Mouse (Mus musculus) heart, adult 18-20 months (tissue): ENCODE measurements around the gene Cabp2. TPM values are rescaled to one million over a fixed set of nuclear protein-coding genes. Genes with fewer than 3 reads are reported as not detected.

Source experiments
- DNase-seq, 2 experiments: peaks; one replicate each; pipeline ENCODE4 v3.0.0; 2021 to 2022; ENCODE audit warnings: mixed read lengths in 1 of 2
- total RNA-seq, 2 experiments: library from RNA; stranded (reverse); gene quantifications; 2 replicates each; pipeline ENCODE4 v1.2.3; 2021

Gene Cabp2
- total RNA-seq, 2 experiments from 2014 or later, result not detected

GRCm38 (mm10) chr19:4082219-4082965, 1.0 kb downstream of the Cabp2 start:
- DNase-seq, result no peak

- no peak for DNase-seq
Measured at GRCm38 (mm10) chr19:4083316-4083715, 1.9 kb downstream of the Cabp2 start.

- DNase-seq, result no peak
Measured at GRCm38 (mm10) chr19:4083826-4084225, 2.4 kb downstream of the Cabp2 start.

- DNase-seq, result no peak
Measured at GRCm38 (mm10) chr19:4084984-4085383, 3.6 kb downstream of the Cabp2 start.

GRCm38 (mm10) chr19:4086156-4086555, 4.8 kb downstream of the Cabp2 start:
- DNase-seq, result no peak

DNA sequence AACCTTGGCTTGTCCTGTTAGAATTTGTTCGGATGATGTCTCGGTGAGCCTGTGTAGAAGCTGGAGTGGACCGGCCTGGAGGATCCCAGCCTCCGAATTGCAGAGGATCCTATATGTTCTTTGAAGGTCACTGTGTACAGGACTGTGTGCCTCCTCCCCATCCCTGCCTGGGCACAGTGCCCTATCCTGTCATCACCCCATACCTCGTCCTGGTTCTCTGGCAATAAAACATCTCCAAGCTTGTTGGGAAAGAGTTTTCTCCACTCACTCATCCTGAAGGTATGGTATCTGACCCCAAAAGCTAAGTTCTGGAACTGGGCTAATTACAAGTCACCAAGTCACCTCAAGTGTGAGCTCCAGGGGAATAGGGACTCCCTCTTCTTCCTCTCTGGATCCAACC, 5.7 kb downstream of the Cabp2 start:
- DNase-seq, result peak in 1 of 2 experiments; percentile 28

DNA sequence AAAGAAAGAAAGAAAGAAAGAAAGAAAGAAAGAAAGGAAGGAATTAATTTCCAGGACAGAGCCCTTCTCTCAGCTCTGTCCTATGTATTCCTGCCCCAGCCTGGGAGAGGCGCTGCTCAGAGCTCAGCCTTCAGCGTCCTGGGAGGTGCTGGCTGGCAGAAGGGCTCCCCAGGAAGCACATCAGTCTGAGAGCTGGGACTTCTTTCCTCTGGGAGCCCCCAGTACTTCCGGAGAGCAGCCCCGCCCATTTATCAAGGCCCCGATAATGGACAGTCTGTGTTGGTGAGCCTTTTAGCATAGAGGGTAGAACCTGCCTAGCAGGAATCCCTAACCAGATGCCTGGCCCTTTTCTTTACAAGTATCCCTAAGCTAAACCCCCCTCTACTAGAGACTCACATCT, 6.8 kb downstream of the Cabp2 start:
- no peak for DNase-seq

- DNase-seq, result no peak
Measured at GRCm38 (mm10) chr19:4089128-4089527, 7.8 kb downstream of the Cabp2 start.

GRCm38 (mm10) chr19:4090446-4090845, 9.1 kb downstream of the Cabp2 start:
- DNase-seq, result no peak

- DNase-seq, result no peak
Measured at GRCm38 (mm10) chr19:4091383-4091782, 10.0 kb downstream of the Cabp2 start.

DNA sequence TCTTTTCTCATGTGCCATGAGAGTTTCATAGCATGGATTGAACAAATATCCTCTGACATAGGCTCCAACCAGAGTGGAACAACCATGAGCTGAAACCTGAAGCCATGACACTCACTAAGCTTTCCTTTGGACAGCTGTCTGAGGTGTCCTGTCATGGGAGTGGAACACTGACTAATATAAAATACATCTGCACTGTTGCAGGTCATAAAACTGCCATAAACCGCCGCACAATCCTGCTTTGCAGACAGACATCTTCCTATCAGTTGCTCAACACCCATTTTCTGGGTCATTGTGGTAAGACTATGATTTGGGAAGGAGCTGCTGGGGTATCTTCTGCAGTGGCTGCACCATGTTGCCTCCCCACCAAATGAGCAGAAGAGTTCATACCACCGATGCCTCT, 11.4 kb downstream of the Cabp2 start:
- no peak for DNase-seq

GRCm38 (mm10) chr19:4093772-4094171, 12.4 kb downstream of the Cabp2 start:
- no peak for DNase-seq

DNA sequence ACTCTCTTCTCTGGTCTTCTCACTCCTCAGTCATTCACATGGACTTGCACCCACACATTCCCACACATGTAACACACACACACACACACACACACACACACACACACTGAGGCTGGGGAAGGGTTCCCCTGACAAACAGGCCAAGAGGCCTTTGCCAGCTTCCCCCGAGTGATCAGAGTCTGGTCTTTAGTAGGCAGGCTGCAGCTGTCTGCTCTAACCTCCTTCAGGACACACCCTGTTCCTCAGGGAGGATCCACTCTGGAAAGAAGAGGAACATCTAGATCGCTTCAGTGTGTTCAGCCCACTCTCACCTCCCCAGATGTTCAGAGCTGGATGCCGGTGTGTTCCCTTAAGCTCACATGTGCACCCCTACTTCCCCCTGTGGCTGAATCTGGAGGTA, 13.0 kb downstream of the Cabp2 start:
- DNase-seq, result no peak

DNA sequence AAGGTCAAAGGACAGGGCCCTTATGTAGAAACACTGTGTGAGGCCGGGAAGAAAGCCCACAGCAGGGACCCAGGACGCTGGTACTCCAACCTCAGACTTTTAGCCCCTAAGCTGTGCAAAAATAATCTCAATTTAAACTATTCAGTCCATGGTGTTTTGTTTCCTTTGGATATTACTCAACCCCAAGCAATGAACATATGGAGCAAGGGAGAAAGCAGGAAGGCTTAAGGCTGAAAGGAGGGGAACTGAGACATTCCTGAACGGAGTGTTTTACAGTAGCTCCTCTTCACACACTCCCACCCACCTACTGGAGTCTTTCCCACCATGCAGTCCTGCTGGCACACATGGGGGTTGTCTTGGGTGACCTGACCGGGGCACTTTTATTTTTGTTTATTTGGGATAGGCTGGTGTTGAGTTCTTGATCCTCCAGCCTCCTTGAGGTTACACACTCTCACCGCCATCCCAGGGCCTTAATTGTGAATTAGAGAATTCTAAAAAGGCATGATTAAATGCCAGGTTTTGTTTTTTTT, 13.5 kb downstream of the Cabp2 start:
- no peak for DNase-seq

DNA sequence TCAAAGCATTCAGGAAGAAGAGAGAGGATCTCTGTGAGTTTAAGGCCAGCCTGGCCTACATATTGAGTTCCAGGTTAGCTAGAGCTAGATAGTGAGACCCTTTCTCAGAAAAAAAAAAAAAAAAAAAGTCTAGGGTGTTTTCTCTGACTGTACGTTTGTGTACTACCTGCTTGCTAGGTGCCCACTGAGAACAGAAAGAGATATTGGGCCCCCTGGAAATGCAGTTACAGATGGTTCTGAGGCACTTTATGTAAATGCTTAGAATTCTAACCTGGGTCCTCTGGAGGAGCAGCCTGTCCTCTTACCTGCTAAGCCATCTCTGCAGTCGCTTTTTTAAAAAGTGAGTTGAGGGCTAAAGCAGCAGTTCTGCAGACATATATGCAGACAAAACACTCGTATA, 14.4 kb downstream of the Cabp2 start:
- DNase-seq, result no peak

DNA sequence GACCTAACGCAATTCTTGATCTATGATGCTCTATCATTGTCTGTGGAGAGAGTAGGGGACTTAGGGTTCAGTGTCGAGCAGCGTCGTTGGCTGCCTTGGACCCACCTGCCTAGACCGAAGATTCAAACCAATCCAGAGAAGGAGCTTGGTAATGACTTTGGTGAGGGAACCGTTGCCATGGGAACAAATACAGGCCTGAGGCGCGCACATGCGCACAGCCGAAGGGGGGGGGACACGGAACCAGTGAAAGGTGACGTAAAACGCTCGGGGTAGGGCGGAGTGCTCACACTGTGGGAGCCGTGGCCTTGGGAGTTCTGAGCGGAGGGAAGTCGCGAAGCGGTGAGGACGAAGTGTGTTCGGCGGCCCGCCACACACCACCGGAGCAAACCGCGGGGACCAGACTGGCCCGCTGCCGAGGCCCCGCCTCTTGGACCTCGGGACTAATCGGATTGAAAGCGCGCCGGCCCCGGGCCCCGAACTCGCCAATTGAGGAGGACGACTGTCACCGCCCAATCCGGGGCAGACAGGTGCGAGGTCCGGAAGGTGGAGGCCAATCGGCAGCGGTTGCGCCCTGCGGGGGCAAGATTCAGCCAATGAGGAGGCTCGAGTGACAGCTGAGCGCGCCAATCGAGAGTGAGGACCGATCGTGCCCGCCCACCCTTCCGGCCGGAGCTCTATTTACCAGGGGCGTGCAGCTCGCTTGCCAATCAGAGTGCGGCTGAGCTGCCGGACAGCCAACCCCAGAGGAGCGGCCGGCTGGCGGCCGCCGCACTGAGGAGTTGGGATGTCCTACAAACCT, 15.5 kb downstream of the Cabp2 start, which contains the start of gene Cdk2ap2:
Gene Cdk2ap2 (plus strand): TSS at position 541 of the 799 bp plus-strand sequence.
- DNase-seq, result peak; percentile 100

DNA sequence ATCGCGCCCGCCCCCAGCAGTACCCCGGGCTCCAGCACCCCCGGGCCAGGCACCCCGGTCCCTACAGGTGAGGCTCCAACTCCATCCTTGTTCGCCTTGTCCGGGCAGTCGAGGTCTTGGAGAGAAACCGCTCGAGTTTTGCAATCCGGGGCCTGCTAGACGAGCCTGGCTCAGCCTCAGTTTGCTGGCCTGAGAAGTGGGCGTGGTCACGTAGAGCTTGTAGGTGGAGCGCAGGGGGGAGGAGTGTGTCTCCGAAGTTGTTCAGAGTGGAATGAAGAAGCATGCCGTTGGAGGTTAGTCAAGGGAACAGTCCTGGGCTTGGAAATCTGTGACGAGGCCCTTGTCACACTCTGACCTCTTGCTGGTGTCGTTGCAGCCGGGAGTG, 16.1 kb downstream of the Cabp2 start:
- DNase-seq, result no peak

DNA sequence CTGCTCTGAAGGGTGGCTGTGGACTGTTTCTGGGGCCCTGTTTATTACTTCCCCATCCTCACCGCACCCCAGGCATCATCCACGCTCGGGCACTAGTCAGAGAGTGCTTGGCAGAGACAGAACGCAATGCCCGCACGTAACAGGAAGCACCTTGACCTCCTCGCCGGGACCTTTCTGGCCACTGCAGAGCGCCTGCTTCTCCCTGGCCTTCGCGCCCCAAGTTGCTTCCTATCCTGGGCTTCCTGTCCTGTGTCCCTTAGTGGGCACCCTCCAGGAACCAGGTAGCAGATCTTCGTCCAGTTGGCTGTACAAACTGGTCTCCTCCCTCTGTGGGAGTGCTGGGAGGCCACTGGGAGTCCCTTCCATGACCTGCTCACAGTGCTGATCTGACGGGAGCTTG, 17.0 kb downstream of the Cabp2 start:
- peak; percentile 12 to 29 for DNase-seq

DNA sequence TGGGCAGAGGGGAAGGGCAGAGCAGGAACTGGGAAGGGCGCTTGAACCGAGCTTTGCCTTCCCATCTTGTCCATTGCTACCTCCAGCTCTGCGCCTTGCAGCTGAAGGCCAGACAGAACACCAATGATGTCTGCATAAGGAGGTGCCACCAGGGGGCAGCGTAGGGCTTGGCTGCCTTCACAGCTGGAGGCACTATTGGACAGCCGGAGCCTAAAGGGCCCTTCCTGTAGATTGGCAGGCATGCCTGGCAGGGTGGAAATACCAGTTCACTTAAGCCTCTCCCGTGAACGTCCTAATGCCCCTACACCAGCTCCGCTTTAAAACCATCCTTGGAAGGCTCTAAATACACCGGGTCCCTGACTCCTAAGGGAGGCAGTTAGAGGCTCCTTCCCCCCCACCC, 17.7 kb downstream of the Cabp2 start:
- peak; percentile 94 for DNase-seq

DNA sequence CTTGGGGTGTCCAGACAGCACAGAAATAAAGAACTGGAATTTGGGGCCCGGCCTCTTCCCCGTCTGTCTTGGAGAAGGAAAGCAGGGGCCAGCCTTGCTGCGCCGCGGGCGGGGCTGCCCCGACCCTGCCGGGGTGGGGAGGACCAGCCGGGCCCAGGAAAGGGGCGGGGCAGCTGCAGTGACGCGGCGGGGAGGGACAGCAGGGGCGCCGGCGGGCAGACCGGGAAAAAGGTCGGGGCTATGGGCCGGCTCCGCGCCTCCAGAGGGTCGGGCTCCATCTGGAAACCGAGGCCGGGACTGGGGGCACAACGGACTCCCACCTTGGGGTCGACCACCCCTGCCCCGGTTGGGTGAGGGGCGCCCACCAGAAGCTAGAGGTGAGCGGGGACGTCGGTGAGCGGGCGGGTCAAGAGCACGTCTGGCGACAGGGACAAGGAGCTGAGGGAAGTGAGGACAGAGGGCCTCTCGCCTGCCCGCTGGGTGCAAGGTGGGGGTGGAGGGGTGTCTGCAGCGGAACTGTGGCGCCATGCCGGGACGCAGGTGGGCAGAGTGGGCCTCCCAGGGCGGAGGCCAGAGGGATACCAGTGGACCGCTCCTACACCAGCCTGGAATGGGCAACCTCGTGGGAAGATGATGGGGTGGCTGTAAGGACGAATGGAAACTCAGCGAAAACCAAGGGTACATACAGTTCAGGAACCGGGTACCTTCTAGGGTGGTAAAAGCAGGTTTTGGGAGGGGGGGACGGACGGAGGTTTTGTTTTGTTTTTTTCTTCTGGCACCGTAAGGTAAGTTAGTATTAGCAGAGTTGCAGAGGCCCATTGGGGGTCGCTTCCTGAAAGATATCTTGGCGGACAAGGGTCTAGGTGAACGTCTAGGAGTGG, 18.7 kb downstream of the Cabp2 start, which contains the start of gene Pitpnm1:
Gene Pitpnm1 (plus strand): TSS at position 162 of the 881 bp plus-strand sequence.
- peak; percentile 88 to 90 for DNase-seq

DNA sequence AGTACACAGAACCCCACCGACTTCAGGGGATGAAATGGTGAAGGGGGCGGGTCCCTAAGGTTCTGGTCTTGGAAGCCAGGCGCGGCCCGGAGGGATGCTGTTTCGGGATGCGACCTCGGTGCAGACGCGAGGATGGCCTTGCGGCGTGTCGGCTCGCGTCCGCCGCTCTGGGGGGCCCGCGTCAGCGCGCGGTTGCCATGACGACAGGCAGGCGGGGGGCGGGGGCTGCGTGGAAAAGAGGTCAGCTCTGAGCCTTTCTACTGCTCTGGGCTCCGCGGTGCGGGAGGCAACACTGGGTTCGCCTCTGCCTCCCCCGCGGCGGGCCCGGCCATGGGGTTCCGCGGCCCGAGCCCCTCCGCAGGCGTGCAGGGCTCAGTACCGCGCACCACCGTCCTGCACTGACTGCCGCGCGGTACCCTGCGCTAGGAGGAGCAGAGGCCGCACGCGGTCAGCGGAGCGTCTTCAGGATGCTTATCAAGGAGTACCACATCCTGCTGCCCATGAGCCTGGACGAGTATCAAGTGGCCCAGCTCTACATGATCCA, 19.4 kb downstream of the Cabp2 start:
- DNase-seq, result peak; percentile 31 to 32

DNA sequence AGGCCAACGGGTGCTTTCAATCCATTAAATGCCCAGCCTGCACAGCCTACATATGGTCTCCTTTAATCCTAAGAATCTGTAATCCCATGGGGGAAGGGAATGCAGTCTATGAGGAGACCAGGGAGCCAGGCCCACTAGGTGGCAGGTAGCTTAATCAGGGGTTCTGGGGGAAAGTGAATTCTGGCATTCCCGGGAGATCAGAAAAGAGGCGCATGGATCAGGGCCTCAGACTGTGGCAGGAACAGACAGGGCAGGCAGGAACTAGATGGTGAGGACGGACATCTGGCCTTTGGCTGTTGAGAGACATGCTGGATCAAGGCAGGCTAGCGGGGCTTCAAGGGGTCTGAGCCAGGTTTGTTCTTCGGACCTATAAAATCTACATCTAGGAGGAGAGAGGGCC, 20.1 kb downstream of the Cabp2 start:
- no peak for DNase-seq
